Mouse (Mus musculus) neutrophil, adult 59 days (primary cell): ENCODE data around the gene Olfr577. TPM values are rescaled to one million over a fixed set of nuclear protein-coding genes. Genes with fewer than 3 reads are reported as not detected.

Experiments used
- total RNA-seq, 2 experiments: library from RNA; stranded (reverse); gene quantifications; 1 replicate in 1 of 2; 2 replicates in 1 of 2; pipeline ENCODE4 v1.2.4; 2023

The Olfr577 gene
- total RNA-seq: not detected

DNA sequence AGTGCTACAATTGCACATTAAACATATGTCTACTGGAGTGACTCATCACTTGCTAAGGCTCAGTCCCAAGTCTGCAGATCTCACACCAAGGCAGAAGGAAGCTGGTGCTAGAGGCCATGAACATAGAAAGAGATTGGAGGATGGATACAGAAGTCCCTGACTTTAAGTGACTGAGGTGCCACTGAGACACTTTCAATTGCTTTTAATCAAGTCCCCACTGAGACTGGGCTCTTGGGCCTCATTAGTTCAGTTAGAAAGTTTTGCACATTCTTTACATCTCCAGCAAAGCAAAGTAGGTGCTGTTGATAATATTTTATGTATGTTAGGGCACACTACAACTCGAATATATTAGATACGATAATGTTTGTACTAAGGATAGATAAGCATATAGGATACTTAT lies at the start of gene Olfr577:
Gene Olfr577 (minus strand): TSS at position 101 of the 400 bp plus-strand sequence.

DNA sequence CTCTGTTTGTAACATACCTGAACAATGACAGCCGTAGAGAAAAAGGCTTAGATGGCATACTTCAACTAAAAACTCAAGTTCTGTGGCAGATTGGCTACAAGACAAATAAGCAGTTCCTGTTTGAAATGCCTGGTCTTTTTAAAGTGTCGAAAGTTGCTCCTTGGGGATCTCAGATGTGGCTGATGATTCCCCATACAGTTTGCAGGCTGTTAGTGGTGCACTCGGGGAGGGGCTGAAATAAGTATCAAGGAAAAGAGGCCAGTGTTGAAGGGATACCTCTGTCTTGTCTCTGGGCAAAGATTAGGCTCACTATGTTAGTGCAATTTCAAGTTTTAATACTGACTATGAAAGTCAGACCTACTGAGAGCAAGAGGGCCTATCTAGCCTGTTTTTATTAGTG lies 13.5 kb upstream of the Olfr577 start, which contains the start of gene Olfr578:
Gene Olfr578 (minus strand): TSS at position 101 of the 400 bp plus-strand sequence.

DNA sequence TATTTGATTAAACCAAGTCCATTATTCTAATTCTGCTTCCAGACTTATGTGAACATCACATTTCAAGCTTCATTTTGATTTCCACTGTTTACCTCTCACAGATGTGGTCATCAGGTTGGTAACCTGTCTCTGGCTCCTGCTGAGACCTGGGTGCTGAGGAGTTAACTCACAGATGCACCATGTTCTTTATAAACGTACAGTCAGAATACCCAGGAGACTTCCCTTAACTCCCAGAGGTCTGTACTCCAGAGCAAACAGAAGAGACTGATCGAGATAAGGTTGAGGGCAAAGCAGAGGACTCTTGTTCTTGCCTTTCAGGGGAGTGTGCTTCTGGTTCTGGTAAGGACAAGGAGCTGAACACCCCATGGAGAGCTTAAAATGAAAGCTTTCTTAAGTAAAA lies 13.4 kb downstream of the Olfr577 start, which contains the start of gene Olfr576:
Gene Olfr576 (plus strand): TSS at position 301 of the 400 bp plus-strand sequence.

DNA sequence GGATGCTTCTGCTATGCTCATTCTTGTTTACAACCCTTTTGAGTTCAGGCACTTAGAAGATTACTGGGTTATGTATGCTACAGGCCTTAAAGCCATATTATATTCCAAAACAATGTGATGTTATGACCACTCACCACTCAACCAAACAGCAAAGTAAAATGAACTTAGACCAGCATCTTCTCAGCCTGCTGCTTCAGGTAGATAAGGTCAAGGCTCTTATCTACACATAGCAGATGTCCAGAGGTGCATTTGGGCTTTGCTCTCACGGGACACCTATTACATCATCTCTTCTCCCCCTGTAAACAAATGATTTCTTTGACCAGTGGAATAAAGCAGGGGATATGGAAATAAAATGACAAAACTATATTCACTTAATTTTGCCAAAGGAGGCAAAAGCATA lies 17.1 kb downstream of the Olfr577 start, which contains the start of gene Olfr575:
Gene Olfr575 (minus strand): TSS at position 183 of the 400 bp plus-strand sequence.

DNA sequence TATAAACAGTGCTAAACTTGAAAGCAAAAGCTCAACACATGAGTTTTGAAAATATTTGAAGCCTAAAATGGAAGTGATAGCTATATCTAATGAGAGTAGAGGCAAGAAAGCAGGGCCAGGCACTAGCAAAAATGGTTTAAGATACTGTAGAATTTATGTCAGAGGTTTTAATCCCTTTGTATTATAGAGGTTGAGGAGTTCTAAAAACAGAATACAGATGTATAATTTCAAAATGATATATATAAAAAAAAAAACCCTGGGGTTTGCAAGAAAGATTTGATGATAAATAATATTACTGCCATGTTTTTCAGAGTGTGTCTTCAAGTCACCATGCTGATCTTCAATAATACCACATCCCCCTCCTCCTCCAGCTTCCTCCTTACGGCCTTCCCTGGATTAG lies 27.6 kb downstream of the Olfr577 start, which contains the start of gene Olfr574:
Gene Olfr574 (plus strand): TSS at position 301 of the 400 bp plus-strand sequence.

DNA sequence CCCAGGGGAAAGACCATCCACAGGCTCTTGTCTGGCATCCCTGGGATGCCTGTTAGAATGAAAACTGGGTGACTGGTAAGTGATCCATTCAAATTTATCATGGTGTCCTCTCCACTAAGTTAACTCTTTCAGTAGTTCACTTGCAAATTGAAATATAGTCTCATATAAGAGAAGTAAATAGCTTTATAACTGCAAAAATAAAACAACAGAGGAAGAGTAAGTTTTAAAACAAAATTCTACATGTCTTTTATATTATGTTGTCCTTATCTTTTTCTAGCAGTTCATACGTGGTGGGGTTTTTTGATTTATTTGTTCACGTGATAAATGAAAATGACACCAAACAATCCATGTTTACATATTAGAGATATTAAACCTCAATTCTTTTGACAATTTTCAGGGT lies 33.3 kb downstream of the Olfr577 start, which contains the start of gene Olfr573-ps1:
Gene Olfr573-ps1 (minus strand): TSS at position 101 of the 400 bp plus-strand sequence.

DNA sequence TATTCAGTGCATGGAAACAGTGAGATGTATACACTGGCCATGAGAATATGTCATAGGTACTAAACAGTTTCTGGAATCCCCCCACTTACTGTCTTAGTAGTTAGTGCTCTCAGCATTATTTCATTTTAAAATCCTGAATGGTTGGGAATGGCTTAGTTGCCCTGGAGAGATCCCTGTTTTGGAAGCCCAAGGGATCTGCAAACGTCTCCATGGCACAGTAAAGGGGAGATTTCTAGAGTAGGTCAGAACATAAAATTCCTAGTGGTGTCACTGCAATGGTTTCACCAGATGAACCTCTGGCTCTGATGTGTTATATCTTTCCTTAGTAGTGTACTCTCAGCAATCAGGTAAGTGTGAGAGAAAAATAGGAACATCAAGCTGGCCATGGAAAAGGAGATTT lies 51.6 kb downstream of the Olfr577 start, which contains the start of gene Olfr572:
Gene Olfr572 (plus strand): TSS at position 301 of the 400 bp plus-strand sequence.

Other genes starting within 250 kb of the Olfr577 start
- gene Olfr559, start 248.5 kb downstream of the Olfr577 start, total RNA-seq: not detected
- gene Olfr560, start 216.6 kb downstream of the Olfr577 start, total RNA-seq: not detected
- not detected for gene Olfr78, start 216.5 kb downstream of the Olfr577 start, total RNA-seq
- not detected for gene Olfr561, start 204.7 kb downstream of the Olfr577 start, total RNA-seq
- not detected for gene Olfr564, start 172.5 kb downstream of the Olfr577 start, total RNA-seq
- not detected for gene Olfr566, start 117.2 kb downstream of the Olfr577 start, total RNA-seq
- gene Olfr568, start 98.8 kb downstream of the Olfr577 start, total RNA-seq: not detected
- gene Olfr569, start 85.1 kb downstream of the Olfr577 start, total RNA-seq: not detected
- gene Olfr570, start 81.4 kb downstream of the Olfr577 start, total RNA-seq: not detected
- gene Olfr571, start 58.4 kb downstream of the Olfr577 start, total RNA-seq: not detected
- gene Olfr572, start 51.5 kb downstream of the Olfr577 start, total RNA-seq: not detected
- not detected for gene Olfr573-ps1, start 33.4 kb downstream of the Olfr577 start, total RNA-seq
- not detected for gene Olfr574, start 27.5 kb downstream of the Olfr577 start, total RNA-seq
- not detected for gene Olfr575, start 17.2 kb downstream of the Olfr577 start, total RNA-seq
- not detected for gene Olfr576, start 13.3 kb downstream of the Olfr577 start, total RNA-seq
- not detected for gene Olfr578, start 13.4 kb upstream of the Olfr577 start, total RNA-seq
- gene Olfr582, start 62.1 kb upstream of the Olfr577 start, total RNA-seq: not detected
- not detected for gene Olfr583, start 75.4 kb upstream of the Olfr577 start, total RNA-seq
- gene Olfr584, start 105.9 kb upstream of the Olfr577 start, total RNA-seq: not detected
- not detected for gene Olfr585, start 121.8 kb upstream of the Olfr577 start, total RNA-seq
- gene Olfr586, start 149.7 kb upstream of the Olfr577 start, total RNA-seq: not detected
- not detected for gene Olfr588-ps1, start 164.9 kb upstream of the Olfr577 start, total RNA-seq
- not detected for gene Olfr589, start 180.4 kb upstream of the Olfr577 start, total RNA-seq
- gene Olfr591, start 202.4 kb upstream of the Olfr577 start, total RNA-seq: not detected
- gene Olfr592, start 208.9 kb upstream of the Olfr577 start, total RNA-seq: not detected
- not detected for gene Olfr593, start 235.9 kb upstream of the Olfr577 start, total RNA-seq
- not detected for gene Olfr594, start 241.1 kb upstream of the Olfr577 start, total RNA-seq